Mouse (Mus musculus): Measurements from ENCODE around the gene Stard13. TPM values are rescaled to one million over a fixed set of nuclear protein-coding genes. Genes with fewer than 3 reads are reported as not detected.

Gene Stard13
- polyA plus RNA-seq, 1 experiment from 2014 or later = 9.0 TPM

DNA sequence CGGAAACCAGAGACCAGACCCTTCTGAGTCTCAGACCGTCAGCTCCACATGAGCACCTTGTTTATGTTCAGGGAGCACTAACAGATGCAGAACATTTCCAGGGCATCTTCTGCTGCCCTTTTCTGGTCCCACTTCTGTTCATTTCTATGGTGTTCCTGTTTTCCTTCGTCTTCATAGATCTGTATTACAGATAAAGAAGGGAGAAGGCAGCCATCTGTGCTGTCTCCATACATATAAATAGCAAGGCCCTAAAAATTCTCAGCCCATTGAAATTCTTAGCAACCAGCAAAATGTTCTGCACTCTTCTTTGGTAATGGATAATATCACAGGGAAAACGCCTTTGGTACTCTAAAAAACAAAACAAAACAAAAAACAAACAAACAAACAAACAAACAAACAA is 96.3 kb downstream of the Stard13 start:
- H3K9ac ChIP-seq = no peak overlapping the region
- WGBS = 65% methylated on average over 4 of the region's 4 CpGs
- ATAC-seq (ENCODE audit: insufficient number of reproducible peaks, low FRiP score, low TSS enrichment, low read depth) = no peak
- no peak overlapping the region for H3K4me2 ChIP-seq (replicated peaks)
- H3K27ac ChIP-seq (replicated peaks) = no peak overlapping the region
- no peaks in the 10 kb centered on the region for H3K36me3 ChIP-seq
- H3K9me3 ChIP-seq (replicated peaks) = no peaks in the 10 kb centered on the region
- peaks cover 25% of the 10 kb centered on the region for H3K4me1 ChIP-seq
- H3K27me3 ChIP-seq = no peaks in the 10 kb centered on the region
- no peak overlapping the region for H3K4me3 ChIP-seq (replicated peaks)

DNA sequence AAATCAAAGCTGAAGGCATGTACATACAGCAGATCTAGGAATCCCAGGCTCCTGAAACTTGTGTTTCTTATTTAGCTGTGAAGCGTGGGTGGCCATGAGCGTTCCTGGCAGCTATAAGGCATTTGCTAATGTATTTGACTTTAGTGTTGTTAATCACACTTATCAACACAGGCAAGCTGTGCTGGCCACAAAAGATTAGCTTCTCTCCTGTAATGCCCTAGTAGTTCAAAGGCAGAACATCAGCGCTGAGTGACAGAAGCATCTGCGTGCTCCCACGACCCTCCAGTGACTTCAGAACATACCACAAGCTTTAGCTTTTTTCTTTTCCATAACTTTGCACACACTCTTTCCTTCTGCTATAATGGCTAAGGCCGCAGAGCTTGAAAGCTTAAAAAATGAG is 97.7 kb downstream of the Stard13 start:
- WGBS = 29% methylated on average over 6 of the region's 6 CpGs
- Histone ChIP-seq H3K27ac (replicated peaks) (peak overlapping the region; percentile 31), H3K4me3 (replicated peaks) (no peak overlapping the region), H3K9me3 (replicated peaks) (no peaks in the 10 kb centered on the region), H3K4me1 (peaks cover 16% of the 10 kb centered on the region), H3K9ac (no peak overlapping the region), H3K36me3 (no peaks in the 10 kb centered on the region), H3K27me3 (no peaks in the 10 kb centered on the region), H3K4me2 (replicated peaks) (no peak overlapping the region)
- ATAC-seq (ENCODE audit: insufficient number of reproducible peaks, low FRiP score, low TSS enrichment, low read depth) = peak; percentile 20; the same call in 1 of the 2 replicates

DNA sequence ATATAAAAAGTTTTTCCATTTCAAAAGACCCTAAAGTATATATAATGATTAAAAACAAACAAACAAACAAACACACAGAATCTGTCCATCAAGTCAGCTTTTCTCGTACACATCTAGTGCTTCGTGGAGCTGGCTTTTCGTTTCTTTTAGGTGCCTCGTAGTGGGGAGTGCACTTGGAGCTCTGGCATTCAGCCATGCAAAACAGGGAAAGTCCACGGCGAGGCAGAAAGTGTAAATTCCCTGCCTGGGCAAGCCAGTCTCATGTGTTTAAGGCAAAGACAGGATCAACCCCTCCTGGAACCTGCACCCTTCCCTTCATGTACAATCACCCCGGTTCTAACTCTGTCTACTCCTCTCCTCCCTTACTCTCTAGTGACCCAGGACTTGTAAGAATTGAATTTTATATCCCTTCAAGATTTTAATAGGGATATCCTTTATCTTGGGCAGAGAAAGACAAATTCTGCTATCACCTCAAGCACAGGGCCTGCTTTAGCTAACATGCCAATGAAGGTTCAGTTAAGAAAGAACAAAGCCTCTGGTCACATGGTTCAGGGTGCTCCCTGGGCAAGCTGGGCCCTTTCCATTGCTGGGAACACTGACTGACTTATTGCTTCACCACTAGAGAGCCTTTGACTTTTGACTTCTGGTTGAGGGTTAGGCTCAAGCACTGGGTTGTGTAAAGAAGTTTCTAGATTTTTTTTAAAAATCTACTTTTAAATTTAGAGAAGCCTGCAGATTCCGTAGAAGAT is 98.4 kb downstream of the Stard13 start:
- H3K36me3 ChIP-seq = no peaks in the 10 kb centered on the region
- H3K27ac ChIP-seq (replicated peaks) = peak overlapping the region; percentile 68
- H3K27me3 ChIP-seq = no peaks in the 10 kb centered on the region
- no peak for ATAC-seq (ENCODE audit: insufficient number of reproducible peaks, low FRiP score, low TSS enrichment, low read depth)
- no peak overlapping the region for H3K4me2 ChIP-seq (replicated peaks)
- WGBS = 42% methylated on average over 8 of the region's 8 CpGs
- H3K4me1 ChIP-seq = peaks cover 16% of the 10 kb centered on the region
- H3K4me3 ChIP-seq (replicated peaks) = no peak overlapping the region
- no peak overlapping the region for H3K9ac ChIP-seq
- no peaks in the 10 kb centered on the region for H3K9me3 ChIP-seq (replicated peaks)

DNA sequence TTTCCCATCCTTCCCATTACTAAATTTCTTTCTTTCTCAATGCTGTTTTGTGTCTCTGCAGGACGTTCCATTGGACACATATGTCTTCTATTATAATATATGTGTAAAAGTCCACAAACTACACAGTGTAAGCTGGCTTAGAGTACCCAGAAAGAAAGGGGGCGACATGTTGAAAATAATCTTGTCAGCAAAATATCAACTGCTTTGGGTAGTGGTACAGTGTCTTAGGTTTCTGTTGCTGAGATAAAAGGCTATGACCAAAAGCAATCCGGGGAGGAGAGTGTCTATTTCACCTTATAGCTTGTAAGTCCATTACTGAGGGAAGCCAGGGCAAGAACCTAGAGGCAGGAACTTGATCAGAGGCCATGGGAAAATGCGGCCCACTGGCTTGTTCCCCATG is 99.4 kb downstream of the Stard13 start:
- peaks cover 21% of the 10 kb centered on the region for H3K4me1 ChIP-seq
- no peak for ATAC-seq (ENCODE audit: insufficient number of reproducible peaks, low FRiP score, low TSS enrichment, low read depth)

DNA sequence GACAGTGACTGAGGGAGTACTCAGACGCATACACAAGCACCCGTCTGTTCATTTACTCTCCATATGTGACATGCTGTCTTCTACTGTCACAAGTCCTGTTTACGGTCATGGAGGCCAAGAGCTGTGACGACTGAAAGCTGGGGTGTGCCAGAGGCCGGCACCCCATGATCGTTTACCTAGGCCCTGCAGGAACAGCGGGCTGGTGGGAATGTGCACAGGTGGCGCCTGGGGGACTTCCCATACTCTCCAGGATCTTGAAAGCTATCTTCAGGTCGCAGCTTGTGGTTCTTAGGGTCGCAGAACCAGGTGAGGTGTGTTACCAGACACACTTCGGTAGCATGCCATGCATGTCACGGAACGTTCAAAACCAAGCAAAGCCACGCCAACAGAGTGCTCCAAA is 99.9 kb downstream of the Stard13 start:
- no peak overlapping the region for H3K27ac ChIP-seq (replicated peaks)
- no peaks in the 10 kb centered on the region for H3K36me3 ChIP-seq
- WGBS = 91% methylated on average over 14 of the region's 14 CpGs
- no peaks in the 10 kb centered on the region for H3K27me3 ChIP-seq
- H3K4me1 ChIP-seq = peaks cover 21% of the 10 kb centered on the region
- H3K9ac ChIP-seq = no peak overlapping the region
- no peak overlapping the region for H3K4me2 ChIP-seq (replicated peaks)
- no peaks in the 10 kb centered on the region for H3K9me3 ChIP-seq (replicated peaks)
- no peak for ATAC-seq (ENCODE audit: insufficient number of reproducible peaks, low FRiP score, low TSS enrichment, low read depth)
- H3K4me3 ChIP-seq (replicated peaks) = no peak overlapping the region

More for the DNA sequence above, 99.4 kb downstream of the Stard13 start:
- Histone ChIP-seq H3K36me3 (no peaks in the 10 kb centered on the region), H3K27me3 (no peaks in the 10 kb centered on the region), H3K4me2 (replicated peaks) (no peak overlapping the region), H3K9ac (no peak overlapping the region), H3K9me3 (replicated peaks) (no peaks in the 10 kb centered on the region), H3K4me3 (replicated peaks) (no peak overlapping the region), H3K27ac (replicated peaks) (no peak overlapping the region)
- 79% methylated on average over 4 of the region's 4 CpGs for WGBS

DNA sequence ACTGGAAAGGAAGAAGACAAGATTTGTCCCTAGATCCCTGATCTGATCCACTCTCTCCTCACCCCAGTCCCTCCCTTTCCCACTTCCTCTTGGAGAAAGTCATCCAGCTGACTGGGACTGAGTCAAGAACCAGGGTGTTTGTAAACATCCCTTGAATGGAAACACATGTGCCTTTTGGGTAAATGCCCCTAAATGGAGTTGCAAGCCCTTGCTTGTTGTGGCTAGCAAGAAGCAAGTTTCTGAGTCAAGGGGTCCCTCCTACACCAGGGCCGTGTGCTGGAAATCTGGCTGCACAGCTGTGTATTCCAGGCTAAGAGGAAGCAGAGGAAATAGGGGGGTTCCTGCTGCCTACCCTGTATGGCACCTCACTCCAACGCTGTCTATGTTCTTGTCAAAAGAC is 103.9 kb downstream of the Stard13 start:
- Histone ChIP-seq H3K9me3 (replicated peaks) (no peaks in the 10 kb centered on the region), H3K36me3 (no peaks in the 10 kb centered on the region), H3K27me3 (no peaks in the 10 kb centered on the region), H3K4me1 (peaks cover 16% of the 10 kb centered on the region), H3K9ac (no peak overlapping the region), H3K4me3 (replicated peaks) (no peak overlapping the region), H3K4me2 (replicated peaks) (no peak overlapping the region), H3K27ac (replicated peaks) (no peak overlapping the region)
- 53% methylated on average over 2 of the region's 2 CpGs for WGBS
- ATAC-seq (ENCODE audit: insufficient number of reproducible peaks, low FRiP score, low TSS enrichment, low read depth) = no peak

DNA sequence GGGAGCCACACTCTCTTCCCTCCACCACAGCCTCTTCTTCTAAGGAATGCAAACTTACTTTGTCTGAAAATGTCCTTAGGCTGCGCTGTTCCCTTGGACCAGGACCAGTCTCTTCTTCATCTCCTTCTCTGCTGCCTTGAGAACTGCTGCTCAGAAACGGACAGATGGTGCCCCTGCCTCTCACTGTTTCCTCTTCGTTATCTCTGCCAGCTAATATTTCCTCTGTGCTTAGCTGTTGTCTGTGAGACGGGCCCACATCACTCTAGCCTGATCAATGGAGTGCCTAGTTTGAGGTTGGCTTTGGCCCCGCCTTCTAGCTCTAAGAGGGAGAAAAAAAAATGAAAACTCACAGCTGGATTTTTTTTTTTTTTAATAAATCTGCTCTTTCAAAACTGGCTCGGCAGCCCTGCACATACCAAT is 106.3 kb downstream of the Stard13 start:
- Histone ChIP-seq H3K4me1 (peaks cover 16% of the 10 kb centered on the region), H3K9me3 (replicated peaks) (no peaks in the 10 kb centered on the region), H3K4me2 (replicated peaks) (peak overlapping the region; percentile 38), H3K9ac (no peak overlapping the region), H3K4me3 (replicated peaks) (peak overlapping the region; percentile 23; the same call in 1 of the 2 replicates), H3K27me3 (no peaks in the 10 kb centered on the region), H3K36me3 (no peaks in the 10 kb centered on the region), H3K27ac (replicated peaks) (peak overlapping the region; percentile 58)
- no peak for ATAC-seq (ENCODE audit: insufficient number of reproducible peaks, low FRiP score, low TSS enrichment, low read depth)
- WGBS = 26% methylated on average over 6 of the region's 6 CpGs

DNA sequence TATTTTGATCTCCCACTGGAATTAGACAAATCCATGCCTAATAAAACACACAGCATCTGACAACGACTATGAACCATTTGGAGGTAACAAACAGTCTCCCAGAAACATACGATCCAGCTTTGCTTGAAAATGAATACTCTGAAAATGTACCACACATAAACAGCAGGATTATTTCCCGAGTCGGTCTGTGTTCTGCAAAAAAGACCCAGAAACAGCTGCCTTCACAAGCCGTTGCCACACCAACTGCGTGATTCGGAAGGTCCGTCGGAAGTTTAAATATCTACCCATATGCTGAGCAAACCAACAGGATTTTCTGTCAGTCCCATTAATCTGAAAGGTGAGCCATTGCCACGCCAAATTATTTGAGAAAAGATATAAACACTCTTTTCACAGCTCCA is 107.0 kb downstream of the Stard13 start:
- Histone ChIP-seq H3K4me3 (replicated peaks) (peak overlapping the region; percentile 23; the same call in 1 of the 2 replicates), H3K9me3 (replicated peaks) (no peaks in the 10 kb centered on the region), H3K27ac (replicated peaks) (peak overlapping the region; percentile 58; the same call in 1 of the 2 replicates), H3K4me2 (replicated peaks) (peak overlapping the region; percentile 38), H3K27me3 (no peaks in the 10 kb centered on the region), H3K36me3 (no peaks in the 10 kb centered on the region), H3K9ac (no peak overlapping the region), H3K4me1 (peaks cover 16% of the 10 kb centered on the region)
- no peak for ATAC-seq (ENCODE audit: insufficient number of reproducible peaks, low FRiP score, low TSS enrichment, low read depth)
- 27% methylated on average over 10 of the region's 10 CpGs for WGBS

DNA sequence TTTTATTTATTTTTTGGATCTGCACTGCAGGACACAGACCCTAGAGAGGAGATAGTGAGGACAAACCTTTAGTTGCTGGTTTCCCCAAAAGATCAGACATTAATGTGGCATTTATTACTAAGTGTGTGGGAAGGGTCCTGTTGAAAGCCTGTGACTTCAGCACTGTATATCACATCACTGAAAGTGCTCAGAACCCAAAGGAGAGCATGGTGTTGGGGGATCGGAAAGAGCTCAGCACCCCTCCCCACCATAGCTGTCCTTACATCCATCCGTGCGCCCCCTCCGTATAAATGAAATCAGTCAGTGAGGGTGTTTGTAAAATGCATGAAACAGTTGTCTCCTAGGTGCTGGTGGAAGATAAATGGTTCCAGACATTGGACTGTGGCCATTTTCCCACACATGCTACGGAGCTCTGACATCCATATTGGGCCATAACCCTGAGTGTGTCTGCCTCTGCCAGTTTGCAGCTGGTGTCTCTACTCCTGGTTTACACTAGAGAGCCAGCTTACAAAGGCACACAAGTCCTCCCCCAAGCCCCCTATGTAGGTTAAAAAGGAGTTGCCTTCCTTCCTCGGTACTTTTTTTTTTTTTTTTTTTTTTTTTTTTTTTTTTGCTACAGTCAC is 107.5 kb downstream of the Stard13 start:
- peaks cover 16% of the 10 kb centered on the region for H3K4me1 ChIP-seq
- H3K27ac ChIP-seq (replicated peaks) = 0 out of 2 replicates have a peak overlapping the region, but pooled peaks have one; percentile 28
- H3K9ac ChIP-seq = no peak overlapping the region
- no peaks in the 10 kb centered on the region for H3K36me3 ChIP-seq
- no peaks in the 10 kb centered on the region for H3K27me3 ChIP-seq
- 32% methylated on average over 6 of the region's 6 CpGs for WGBS
- H3K9me3 ChIP-seq (replicated peaks) = no peaks in the 10 kb centered on the region
- peak overlapping the region; percentile 38 for H3K4me2 ChIP-seq (replicated peaks)
- peak; percentile 34; the same call in 1 of the 2 replicates for ATAC-seq (ENCODE audit: insufficient number of reproducible peaks, low FRiP score, low TSS enrichment, low read depth)
- H3K4me3 ChIP-seq (replicated peaks) = peak overlapping the region; percentile 23

DNA sequence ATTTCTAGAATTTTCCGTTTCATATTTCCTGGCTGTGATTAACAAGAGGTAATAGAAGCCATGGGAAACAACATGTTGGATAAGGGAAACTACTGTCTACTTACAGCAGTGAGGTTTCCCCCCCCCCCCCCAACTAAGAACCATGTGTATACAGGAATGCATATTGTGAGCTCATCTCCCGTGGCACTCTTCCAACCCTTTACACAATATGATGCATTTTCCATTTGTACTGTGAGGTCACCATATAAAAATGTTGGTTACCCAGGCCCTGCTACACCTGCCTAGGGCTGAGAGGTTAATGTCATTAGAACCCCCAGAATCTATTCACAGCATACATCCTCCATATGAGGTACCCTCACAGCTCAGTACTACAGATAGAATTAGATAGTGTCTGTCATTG is 115.8 kb downstream of the Stard13 start:
- Histone ChIP-seq H3K4me2 (replicated peaks) (no peak overlapping the region), H3K36me3 (no peaks in the 10 kb centered on the region), H3K27me3 (no peaks in the 10 kb centered on the region), H3K4me3 (replicated peaks) (no peak overlapping the region), H3K9me3 (replicated peaks) (no peaks in the 10 kb centered on the region), H3K27ac (replicated peaks) (no peak overlapping the region), H3K9ac (no peak overlapping the region), H3K4me1 (peaks cover 3% of the 10 kb centered on the region)
- ATAC-seq (ENCODE audit: insufficient number of reproducible peaks, low FRiP score, low TSS enrichment, low read depth) = no peak
- 58% methylated on average over 2 of the region's 2 CpGs for WGBS

DNA sequence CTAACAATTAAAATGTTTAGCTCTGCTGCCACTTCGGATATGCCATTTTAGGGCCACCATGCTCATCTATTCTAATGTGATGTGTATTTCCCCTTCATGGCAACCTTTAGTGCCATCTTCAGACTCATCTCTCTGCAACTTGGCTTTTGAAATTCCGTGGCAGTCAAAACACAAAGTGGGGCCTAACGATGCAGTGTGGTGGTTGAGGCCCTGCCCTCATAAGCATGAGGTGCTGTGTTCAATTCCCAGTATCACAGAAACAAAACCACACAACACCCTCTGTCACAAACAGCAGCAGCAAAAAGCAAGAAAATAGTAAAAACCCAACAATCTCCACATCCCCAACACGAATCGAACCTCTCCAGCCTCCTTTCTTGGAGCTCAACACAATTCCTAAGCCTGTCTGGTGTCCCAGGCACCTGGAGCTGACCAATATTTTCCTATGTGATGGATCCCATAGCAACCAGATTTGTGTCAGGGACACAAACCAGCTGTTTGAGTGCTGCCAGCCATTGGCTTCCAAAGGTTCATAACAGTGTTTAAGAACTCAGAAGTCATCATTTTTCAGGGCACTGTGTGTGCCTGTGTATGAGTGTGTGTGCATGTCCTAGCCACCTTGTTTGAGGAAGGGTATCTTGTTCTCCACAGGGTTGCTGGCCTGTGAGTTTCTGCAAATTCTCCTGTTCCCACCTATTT is 117.3 kb downstream of the Stard13 start:
- Histone ChIP-seq H3K27me3 (no peaks in the 10 kb centered on the region), H3K9me3 (replicated peaks) (no peaks in the 10 kb centered on the region), H3K9ac (no peak overlapping the region), H3K4me1 (peaks cover 8% of the 10 kb centered on the region), H3K4me2 (replicated peaks) (no peak overlapping the region), H3K27ac (replicated peaks) (no peak overlapping the region), H3K36me3 (no peaks in the 10 kb centered on the region), H3K4me3 (replicated peaks) (no peak overlapping the region)
- no peak for ATAC-seq (ENCODE audit: insufficient number of reproducible peaks, low FRiP score, low TSS enrichment, low read depth)
- WGBS = 79% methylated on average over 5 of the region's 5 CpGs

Measured in embryonic facial prominence, embryonic 15.5 days (tissue).